Mouse (Mus musculus) ES-E14 (cell line): ENCODE results near the gene Chst11.

ENCODE experiments used
- CHD2 ChIP-seq: IDR thresholded peaks from 2 replicates; pipeline ENCODE4 v1.6.1; 2014; ENCODE audit warnings: mild to moderate bottlenecking, low read depth, low read length, inconsistent platforms
- MAFK ChIP-seq: IDR thresholded peaks from 2 replicates; pipeline ENCODE4 v1.6.1; 2014; ENCODE audit warnings: mild to moderate bottlenecking, low read depth, low read length, inconsistent platforms; ENCODE audit not compliant: insufficient read depth
- ZC3H11A ChIP-seq: IDR thresholded peaks from 2 replicates; pipeline ENCODE4 v1.6.1; 2012; ENCODE audit warnings: low read depth, mild to moderate bottlenecking, inconsistent platforms, low read length, borderline replicate concordance
- ZNF384 ChIP-seq: IDR thresholded peaks from 2 replicates; pipeline ENCODE4 v1.6.1; 2012; ENCODE audit warnings: low read depth, low read length, inconsistent platforms

- no peak for TF ChIP-seq MAFK
- TF ChIP-seq ZNF384 = no peak
- TF ChIP-seq CHD2 = no peak
- TF ChIP-seq ZC3H11A = no peak
Observed at GRCm38 (mm10) chr10:83134896-83135295, 149.6 kb downstream of the Chst11 start.
